Mouse (Mus musculus): ENCODE measurements at regions not wholly inside any gene's neighbourhood (a gene's known extent, or its start where the extent isn't known, plus 50 kb on each side); places are given as distances from the start of the nearest gene placed in this dataset.

DNA sequence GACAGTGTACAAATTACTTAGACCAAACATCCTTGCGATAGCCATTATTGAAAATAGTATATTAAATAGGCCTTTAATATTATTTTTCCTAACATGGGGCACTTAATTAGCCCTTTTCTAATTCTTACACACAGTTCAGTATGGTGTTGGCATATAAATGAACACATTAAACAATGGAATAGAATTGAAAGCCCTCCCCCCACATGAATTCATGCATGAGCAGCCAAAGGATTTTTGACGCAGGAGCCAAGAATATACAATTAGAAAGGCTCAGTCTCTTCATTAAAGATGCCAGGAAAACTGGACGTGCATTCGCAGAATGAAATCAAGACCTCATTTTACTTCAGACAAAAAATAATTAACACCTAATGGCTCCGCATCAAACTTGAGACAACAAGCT, 172.9 kb upstream of the Phactr1 start:
- DNase-seq (ENCODE audit: extremely low spot score, low spot score), result no peak

DNA sequence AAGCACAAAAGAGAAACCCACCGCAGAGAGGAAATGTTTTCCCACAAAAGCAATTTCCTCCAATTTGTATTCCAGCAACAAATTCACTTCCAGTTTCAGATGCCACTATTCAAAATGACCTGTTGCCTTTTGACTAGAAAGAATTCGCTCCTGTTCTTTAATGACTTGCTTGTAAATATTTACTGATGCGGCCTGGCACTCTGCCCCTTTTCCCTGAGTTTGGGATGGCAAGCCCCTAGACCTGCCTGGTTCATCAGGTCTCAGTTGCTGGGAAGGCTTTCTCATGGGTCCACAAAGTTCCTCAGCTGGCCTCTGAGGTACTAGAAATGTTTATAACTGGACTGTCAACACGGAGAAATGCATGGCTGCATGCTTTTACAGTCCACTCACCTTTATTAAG, 161.7 kb upstream of the Phactr1 start:
- DNase-seq (ENCODE audit: extremely low spot score, low spot score), result no peak

DNA sequence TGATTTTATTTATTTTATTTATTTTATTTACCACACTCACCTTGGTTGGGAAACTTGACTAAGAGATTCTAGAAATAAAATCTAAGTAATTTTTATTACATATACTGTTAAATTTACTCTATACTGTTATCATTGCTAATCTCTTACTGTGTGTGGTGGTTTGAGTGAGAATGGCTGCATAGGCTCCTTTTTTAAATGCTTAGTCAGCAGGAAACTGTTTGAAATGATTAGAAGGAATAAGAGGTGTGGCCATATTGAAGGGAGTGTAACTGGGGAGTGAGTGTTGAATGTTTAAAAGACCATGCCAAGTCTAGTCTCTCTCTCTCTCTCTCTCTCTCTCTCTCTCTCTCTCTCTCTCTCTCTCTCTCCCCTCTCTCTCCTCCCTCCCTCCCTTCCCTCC, 157.9 kb upstream of the Phactr1 start:
- DNase-seq (ENCODE audit: extremely low spot score, low spot score), result no peak

DNA sequence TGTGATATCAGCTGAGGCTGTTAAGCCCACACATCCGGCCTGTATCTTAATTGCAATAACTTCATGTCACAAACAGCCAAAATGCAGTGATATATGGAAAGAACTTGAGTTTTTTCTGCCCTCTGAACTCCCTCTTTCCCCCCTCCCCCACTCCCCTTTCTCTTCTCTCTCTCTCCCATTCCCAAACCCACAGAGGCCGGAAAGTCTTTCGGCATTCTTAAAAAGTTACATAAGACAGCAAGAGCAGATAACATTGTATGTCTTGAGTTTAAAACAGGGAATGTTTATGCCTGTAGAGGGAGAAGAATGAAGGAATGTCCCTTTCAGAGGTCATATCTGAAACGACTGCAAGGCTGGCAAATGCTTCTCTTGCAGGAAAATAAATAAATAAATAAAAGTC, 154.3 kb upstream of the Phactr1 start:
- DNase-seq (ENCODE audit: extremely low spot score, low spot score), result no peak

DNA sequence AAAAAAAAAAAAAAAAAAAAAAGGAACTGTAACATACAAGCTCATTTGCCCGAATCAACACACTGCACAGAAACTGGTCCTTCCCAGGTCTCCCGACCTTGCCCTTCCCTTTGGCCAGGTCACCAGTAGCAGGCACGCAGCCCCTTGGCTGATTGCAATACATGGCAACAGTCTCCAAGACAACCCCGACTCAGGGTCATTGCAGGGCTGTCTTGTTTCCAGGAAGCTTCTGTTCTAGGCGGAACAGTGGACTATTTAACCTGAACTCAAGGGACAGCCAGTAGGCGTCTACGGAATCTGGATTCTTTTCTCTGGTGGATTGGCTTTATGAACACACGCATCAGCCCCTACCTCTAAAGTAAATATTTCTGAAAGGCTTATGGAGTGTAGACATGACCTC, 153.5 kb upstream of the Phactr1 start:
- DNase-seq (ENCODE audit: extremely low spot score, low spot score), result peak; percentile 45

DNA sequence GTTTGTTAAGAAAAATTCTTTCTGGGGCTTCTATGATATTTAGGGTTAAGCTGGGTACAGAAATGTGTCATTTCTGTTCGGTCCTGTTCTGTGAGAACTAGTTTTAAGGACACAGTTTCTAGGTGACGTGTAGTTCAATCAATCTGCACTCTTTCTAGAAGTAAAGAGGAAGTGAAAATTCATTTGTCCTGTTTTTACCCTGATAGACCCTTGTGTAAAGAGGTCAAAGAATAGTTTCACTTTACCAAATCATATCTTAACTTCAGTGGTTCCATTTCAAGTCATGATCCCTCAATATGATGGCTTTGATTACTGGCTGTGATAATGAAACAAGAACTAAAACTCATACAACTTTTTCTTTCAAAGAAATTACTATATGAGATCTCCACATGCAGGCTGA, 152.3 kb upstream of the Phactr1 start:
- no peak for DNase-seq (ENCODE audit: extremely low spot score, low spot score)

DNA sequence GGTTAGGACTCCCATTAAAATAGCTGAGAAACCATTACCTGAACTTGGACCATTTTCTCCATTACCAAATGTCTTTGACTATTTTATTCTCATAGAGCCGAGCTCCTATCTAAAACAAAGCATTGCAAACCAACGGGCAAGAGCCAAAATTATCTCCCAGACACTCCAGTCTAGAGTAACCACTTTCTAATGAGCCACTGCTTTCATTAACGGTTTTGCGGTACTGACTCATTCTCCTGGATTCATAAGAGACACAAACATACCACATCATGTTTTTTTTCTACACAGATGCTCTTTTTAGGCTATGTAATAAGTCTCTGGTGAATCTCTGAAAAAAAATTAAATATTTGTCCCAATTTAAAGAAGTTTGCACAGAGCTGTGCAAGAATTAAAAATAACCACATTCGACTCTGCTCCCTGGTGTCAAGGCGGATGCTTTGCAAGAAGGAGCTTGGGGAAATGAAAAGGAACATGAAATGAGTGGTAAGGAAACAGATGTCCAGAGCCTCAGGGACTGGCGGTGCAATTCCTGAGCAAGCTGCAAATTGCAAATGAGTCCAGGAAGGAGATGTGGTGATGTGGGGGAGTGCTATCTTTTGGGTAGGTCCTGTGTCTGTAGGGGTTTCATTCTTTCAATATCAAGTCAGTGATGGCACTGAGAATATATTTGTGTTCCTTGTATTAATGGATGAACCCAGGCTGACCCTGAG, 143.8 kb upstream of the Phactr1 start:
- DNase-seq (ENCODE audit: extremely low spot score, low spot score), result no peak

DNA sequence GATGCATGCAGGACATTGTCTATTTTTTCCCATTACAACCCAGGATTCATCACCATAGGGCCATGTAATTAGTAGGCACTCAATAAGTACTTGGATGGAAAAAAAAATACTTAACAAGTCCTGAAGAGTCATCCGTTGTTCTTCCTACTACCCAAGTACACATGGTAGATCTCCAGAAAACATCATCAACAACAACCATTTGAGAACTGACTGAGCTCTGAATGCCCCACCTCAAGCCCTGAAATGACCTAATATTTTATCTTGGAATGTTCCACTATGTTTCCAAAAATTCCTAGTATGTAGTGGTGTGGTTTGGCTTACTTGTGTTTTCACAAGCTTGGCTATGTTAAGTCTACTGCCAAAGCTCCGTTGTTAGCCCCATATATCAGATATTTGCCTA, 142.4 kb upstream of the Phactr1 start:
- no peak for DNase-seq (ENCODE audit: extremely low spot score, low spot score)

DNA sequence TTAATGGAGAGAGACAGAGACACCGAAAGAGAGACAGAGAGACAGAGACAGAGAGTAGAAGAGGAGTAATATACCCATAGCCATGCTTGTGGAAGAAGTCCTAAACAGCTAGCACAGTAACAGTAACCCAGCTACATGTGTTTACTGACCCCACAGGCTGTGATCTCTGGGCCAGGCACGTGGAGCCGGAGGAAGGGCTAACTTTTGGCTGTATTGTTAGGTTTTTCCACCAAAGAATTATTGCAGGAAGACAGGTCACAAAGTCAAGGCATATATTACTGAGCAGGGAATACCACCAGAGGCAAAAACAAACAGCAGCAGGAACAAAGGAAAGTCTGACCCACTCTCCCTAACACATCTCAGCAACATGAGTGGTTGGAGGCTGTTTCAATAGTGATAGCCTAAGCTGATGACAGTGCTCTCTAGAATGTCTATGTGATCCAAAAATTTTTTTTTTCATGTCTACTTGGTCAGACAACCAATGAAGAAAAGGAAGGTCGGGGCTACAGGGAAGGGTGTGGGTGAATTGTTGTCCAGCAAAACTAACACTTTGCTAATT, 135.8 kb upstream of the Phactr1 start:
- DNase-seq (ENCODE audit: extremely low spot score, low spot score), result no peak

DNA sequence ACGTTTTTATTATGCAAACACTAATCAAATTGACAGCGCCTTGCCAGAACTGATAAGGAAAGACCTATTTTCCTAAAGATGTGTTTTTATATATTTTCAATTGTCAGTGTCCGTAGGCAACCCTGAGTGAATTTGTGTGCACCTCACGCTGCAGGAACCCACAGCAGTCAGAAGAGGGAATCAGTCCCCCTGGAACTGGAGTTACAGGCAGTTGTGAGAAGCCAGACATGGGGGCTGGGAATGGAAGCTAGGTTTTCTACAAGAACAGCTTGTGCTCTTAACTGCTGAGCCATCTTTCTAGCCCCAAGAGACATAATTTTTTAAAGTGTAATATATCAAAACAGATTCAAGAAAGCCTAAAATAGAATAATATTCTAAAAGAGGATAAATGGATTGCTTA, 134.0 kb upstream of the Phactr1 start:
- no peak for DNase-seq (ENCODE audit: extremely low spot score, low spot score)

DNA sequence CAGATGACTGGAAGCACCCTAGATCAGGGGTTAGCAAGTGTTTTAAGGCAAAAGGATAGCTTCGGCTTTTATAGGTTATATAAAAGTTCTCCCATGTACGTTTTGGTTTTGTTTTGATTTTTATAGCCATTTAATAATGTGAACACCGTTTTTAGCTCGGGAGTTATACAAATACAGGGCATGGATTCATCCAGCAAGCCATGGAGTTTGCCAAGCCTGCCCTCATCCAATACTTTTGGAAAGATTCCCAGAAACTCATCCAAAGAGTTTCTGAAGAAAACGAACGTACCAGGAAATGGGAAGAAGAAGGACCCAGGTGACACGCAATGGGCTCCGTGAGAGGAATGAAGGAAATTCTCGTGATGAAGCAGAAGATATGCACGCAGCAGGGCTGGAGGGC, 133.6 kb upstream of the Phactr1 start:
- DNase-seq (ENCODE audit: extremely low spot score, low spot score), result no peak

DNA sequence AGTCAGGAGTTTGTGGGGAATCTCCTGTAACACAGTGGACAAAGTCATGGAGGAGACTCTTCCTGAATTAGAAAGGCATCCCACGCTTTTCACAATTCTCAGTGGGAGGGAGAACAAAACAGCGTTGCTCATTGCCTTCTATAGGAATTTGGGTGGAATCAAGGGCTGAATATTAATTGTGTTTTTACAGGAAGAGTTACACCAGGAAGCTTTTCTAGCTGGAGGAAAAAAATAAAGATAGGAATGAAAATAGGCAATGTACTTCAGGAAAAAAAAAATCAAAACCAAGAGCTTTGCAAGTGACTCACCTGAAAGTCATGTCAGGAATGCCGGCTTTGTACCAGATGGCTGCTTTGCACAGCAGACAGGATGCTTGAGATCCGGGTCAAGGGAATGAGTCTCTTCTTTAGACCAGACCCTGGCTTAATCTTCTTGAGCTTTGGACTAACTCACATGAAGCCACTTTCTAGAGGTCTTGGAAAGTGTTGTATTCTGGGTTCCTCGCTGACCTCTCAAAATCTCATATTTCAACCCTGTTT, 131.3 kb upstream of the Phactr1 start:
- DNase-seq (ENCODE audit: extremely low spot score, low spot score), result no peak

DNA sequence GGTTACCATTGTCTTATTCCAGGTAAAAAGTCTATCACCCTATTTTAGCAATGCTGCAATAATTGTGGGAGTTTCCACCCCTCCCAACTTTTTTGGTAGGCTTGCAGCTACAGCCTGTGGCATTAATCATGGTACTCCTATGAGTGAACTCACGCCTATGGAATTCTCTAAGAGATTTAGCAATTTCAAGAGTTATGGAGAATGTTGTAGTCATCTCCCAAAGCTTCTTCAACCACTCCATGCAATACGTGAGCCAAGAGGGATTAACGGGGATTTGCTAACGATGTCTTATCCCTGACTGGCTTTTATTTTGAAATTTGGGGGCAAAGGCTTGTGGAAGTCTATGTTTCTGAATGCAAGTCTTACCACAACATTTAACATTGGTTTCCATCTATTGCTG, 125.5 kb upstream of the Phactr1 start:
- DNase-seq (ENCODE audit: extremely low spot score, low spot score), result no peak

DNA sequence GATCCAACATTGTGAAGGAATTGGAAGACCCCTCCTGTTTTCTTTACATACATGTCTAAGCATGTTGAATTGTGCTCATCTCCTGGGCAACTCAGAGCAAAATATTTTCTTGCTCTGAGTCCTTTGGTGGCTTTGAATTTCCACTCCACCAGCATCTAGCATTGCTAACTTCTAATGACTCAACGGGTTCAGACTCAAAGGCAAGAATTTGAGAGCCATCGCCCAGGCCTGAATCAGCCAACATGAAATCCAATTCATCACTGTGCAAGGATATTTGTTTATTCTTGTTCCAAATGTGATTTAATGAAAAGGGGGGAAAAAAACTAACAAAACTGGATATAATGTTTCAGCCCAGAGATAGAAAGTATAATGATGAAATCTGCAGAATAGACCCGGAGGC, 121.9 kb upstream of the Phactr1 start:
- DNase-seq (ENCODE audit: extremely low spot score, low spot score), result no peak

DNA sequence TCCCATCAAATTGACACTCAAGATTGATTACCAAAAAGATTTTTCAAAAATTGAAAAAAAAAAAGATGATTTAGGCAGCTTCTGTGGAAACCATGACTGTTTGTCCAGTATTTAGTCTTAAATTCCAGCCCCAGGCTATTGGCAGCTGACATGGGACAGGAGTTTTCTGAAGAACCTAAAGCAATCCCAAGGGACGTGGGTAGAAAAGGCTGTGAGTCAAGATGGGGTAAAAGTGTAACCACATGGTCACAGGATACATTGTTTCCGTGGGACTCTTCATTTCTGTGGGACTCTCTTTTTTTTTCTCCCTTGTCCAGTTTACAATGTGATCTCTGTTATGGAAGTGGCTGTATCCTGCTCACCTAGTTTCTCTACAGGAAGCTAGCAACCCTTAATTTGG, 119.0 kb upstream of the Phactr1 start:
- DNase-seq (ENCODE audit: extremely low spot score, low spot score), result no peak

DNA sequence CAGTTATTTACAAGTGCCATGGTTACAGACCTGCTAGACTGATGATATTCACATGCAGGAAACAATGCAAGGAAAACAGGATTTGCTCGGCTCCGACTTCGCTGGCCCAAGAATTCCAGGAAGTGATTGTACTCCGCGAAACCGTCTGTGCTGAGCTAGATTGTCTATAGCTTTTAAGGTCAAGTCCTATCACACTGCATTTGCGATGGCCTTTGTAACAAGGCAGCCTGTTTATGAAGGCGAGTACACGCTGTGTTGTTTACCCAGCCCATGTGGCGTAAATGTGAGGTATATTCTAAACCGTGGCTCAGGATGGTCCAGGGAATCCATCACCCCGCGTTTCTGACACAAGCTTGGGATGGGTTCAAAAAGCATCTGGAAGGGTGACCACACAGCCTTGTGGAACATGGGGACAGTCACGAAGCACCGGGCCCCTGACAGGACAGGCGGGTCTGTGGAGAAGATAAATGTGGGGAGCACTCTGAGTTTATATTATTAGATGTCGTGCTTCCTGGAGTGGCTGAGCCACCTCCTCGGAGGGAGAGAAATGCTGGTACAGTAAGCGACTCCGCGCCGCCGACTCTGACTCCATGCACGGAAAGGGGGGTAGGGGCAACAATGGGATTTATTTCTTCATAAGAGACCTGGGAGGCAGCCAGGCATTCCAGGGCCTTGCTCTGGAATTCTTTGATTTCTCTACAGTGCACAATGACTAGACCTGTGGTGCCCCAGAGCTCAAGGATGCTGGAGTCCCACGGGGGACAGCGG, 114.9 kb upstream of the Phactr1 start:
- no peak for DNase-seq (ENCODE audit: extremely low spot score, low spot score)

DNA sequence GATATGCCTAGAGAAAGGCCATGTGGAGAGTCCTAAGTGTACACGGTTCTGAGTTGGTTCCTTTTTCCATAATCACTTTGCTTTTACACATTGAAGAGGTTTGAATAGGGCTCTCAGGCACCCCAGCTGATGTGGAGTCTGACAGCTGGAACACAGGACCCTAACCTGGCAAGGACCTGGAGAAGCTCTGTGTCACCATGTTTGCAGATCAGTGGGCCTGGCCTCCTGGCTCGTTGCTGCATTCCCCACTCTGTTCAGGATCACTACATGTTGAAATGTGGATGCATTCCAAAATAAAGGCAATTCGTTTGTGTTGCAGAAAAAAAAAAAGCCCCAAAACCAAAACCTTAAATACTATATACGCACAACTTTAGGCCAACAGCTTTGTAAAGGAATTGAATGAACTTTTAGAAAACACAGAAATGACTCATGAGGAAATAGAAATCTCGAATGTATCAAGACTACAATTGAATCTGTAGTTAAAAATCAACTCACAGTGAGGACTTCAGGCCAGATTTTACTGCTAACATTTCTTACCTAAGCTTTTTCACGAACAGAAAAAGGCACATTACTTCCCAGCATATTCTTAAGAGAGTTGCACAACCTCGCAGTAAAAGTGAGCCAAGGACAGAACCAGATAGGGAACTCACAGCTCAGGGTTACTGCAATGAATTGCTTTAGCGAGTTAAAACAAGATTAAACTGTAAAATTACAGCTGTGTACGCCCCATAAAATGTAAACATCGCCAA, 109.6 kb upstream of the Phactr1 start:
- no peak for DNase-seq (ENCODE audit: extremely low spot score, low spot score)

DNA sequence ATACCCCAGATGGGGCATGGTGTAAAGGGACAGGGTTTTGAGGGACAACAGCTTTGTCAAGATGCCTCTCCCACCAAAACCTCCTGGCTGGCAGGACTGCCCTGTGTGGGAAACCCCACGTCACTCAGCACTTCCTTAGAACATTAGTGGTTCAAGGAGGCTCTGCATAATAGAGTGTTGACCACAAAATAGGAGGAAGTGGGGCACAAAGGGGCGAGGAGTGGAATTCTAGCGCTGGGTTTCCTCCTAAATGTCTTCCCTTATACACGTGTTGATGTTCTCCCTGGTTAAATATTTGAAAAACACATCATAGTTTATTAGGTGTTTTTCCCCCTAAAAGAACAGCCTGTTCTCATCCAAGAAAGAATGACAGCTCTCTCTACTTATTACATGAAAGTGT, 106.2 kb upstream of the Phactr1 start:
- DNase-seq (ENCODE audit: extremely low spot score, low spot score), result no peak

DNA sequence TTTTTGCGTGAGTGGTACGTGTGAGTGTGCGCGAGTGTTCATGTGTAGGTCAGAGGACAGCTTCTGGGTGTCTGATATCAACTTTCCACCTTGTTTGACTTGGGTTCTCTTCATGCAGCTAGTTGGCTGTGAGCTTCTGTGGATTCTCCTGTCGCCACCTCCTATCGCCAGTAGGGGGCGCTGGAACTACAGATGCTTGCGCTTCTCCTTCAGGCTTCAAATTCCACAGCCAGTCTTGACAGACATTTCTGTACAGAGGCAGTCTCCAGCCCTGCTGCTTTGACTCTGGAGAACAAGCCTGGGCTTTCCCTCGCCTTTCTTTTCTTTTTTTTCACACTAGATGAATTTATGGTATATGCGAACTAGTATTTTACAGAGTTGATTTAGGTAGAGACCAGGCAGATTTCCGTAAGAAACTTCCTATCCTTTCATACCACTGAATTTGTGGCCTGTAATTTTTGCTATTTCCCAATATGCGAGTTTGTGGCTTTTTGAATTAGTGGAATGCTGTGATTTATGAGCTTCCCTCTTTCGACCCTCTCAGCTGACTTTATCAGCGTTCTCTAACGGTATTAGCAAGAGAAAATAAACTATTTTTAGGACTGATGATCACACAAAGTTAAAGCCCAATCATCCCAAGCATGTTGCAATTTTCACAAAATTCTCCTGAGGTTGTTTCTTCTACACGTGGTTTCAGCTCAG, 104.5 kb upstream of the Phactr1 start:
- DNase-seq (ENCODE audit: extremely low spot score, low spot score), result peak; percentile 79

DNA sequence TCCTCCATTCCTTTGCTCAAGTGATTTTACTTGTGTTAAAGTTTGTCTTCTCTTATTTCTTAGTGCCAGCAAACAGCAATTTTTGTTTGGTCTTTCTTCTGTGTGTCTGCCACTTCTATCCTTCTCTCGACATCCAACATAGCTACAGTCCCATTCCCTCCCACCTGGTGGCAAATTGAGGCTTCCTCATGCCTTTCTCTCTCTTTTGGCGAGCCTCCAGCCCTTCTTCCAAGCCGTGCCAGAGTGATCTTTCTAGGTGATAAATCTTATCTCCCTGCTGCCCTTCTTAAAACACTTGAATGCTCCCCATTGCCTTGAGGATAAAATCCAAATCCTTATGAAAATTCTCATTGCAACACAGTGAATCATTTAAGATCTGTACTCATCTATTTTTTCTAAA, 101.0 kb upstream of the Phactr1 start:
- DNase-seq (ENCODE audit: extremely low spot score, low spot score), result no peak

DNA sequence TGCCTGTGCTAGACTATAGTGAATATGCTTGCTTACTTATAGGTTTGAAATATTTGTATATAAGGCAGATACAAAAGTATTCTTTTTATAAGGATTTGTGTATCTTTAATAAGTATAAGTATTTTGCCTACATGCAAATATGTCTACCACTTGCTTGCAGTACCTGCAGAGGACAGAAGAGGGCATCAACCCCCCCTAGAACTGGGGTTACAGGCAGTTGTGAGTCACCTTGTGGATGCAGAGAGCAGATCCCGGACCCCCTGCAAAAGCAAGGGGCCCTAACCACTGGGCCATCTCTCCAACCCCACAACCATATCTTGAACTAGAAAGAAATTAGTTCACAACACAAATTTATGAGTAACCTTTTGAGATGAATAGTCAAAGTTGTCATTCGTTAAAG, 91.3 kb upstream of the Phactr1 start:
- no peak for DNase-seq (ENCODE audit: extremely low spot score, low spot score)
